Mouse (Mus musculus) midbrain, postnatal 0 days (tissue): ENCODE measurements around the gene Ankrd1. TPM values are rescaled to one million over a fixed set of nuclear protein-coding genes. Genes with fewer than 3 reads are reported as not detected.

Source experiments
- ATAC-seq: fragments of 200-750 bp; cut with Nextera tagmentation; 2 replicates; pipeline ENCODE4 v1.8.0; 2017; ENCODE audit warnings: moderate number of reproducible peaks, mild to moderate bottlenecking, moderate TSS enrichment, moderate library complexity; ENCODE audit not compliant: low FRiP score
- DNase-seq: peaks from one replicate; pipeline ENCODE4 v3.0.0-alpha.2; 2015; ENCODE audit warnings: low spot score
- H3K27ac ChIP-seq: fragments of 300-500 bp; sonication (generic); 2 replicates; pipeline ENCODE4 v1.5.1; 2014; ENCODE audit warnings: low read depth, mild to moderate bottlenecking, low read length, mixed read lengths
- H3K27me3 ChIP-seq: fragments of 300-500 bp; sonication (generic); 2 replicates; pipeline ENCODE4 v1.6.1; 2014; ENCODE audit warnings: low read length, control low read depth, mixed read lengths; ENCODE audit not compliant: insufficient read depth
- H3K36me3 ChIP-seq: fragments of 300-500 bp; sonication (generic); 2 replicates; pipeline ENCODE4 v1.6.1; 2014; ENCODE audit warnings: low read length, control low read depth, mixed read lengths; ENCODE audit not compliant: insufficient read depth
- H3K4me1 ChIP-seq: fragments of 300-500 bp; sonication (generic); 2 replicates; pipeline ENCODE4 v1.6.1; 2014; ENCODE audit warnings: mild to moderate bottlenecking, control low read depth, antibody characterized with exemption, low read length, mixed read lengths; ENCODE audit not compliant: insufficient read depth
- H3K4me2 ChIP-seq: fragments of 300-500 bp; sonication (generic); 2 replicates; pipeline ENCODE4 v1.6.1; 2014; ENCODE audit warnings: low read depth, mild to moderate bottlenecking, low read length, mixed read lengths; ENCODE audit not compliant: poor library complexity, severe bottlenecking
- H3K4me3 ChIP-seq: fragments of 300-500 bp; sonication (generic); 2 replicates; pipeline ENCODE4 v1.5.1; 2014; ENCODE audit warnings: low read depth, mild to moderate bottlenecking, low read length, moderate library complexity
- H3K9ac ChIP-seq: fragments of 300-500 bp; sonication (generic); replicated peaks from 2 replicates; pipeline ENCODE4 v1.6.1; 2014; ENCODE audit warnings: mild to moderate bottlenecking, low read length, moderate library complexity, mixed read lengths; ENCODE audit not compliant: poor library complexity, severe bottlenecking
- H3K9me3 ChIP-seq: fragments of 300-500 bp; sonication (generic); 2 replicates; pipeline ENCODE4 v1.6.1; 2016; ENCODE audit warnings: low read length, control low read depth
- CTCF ChIP-seq: IDR thresholded peaks from 2 replicates; pipeline ENCODE4 v1.5.1; 2016; ENCODE audit warnings: antibody characterized with exemption, mild to moderate bottlenecking
- WGBS: fragments of 180-500 bp; shearing (Covaris S2); extraction: QIAGEN DNeasy Blood & Tissue Kit; methylation state at CpG from one replicate; pipeline ENCODE4 v1.1.7; 2014; 5-methylcytosine and 5-hydroxymethylcytosine counted together
- polyA plus RNA-seq: library from polyadenylated mRNA; unstranded; fragments of >200 nt; fragmentation: Nextera tagmentation; extraction: Ambion mirVana; gene quantifications from 2 replicates; pipeline ENCODE4 v1.2.1, GENCODE M21; 2015
- total RNA-seq: library from RNA; depleted of rRNA; stranded (reverse); fragments of >200 nt; gene quantifications from 2 replicates; pipeline ENCODE4 v1.2.3, GENCODE M21; 2014

Ankrd1 gene
- total and polyA plus RNA-seq, 2 experiments from 2014 or later: 0.11 TPM; not detected in 1

DNA sequence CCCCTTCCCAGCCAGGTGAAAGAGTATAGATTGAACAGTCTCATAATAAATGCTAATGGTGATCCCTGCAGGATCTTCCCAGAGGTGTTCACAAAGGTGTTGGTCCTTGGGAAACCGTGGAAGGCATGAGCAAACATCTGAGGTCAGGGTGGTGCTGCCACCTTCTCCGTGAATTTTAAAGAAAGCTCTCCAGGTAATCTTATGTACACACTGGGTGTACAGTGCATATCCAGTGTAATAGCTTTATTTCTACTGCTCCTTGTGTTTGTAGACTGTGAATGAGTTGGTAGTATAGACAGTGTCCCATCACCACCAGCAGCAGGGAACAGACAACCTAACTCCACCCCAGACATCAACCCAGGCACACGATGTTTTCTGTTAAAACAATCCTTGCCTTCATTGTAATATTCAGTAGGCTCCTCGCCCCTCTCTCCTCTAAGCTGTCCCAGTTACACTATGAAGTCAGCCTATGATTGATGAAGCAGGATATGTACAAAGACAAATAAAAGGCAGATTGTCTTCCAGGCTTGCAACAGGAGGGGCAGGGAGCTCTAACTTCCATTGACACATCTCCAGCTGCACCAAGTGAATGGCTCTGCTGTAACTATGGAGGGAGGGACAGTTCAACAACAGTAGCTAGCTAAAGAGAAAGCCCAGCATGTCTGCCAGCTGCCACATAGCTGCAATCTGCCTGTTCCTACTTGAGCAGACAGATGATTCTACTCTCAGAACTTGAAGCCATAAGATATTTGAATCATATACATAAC, 30.5 kb upstream of the Ankrd1 start:
- H3K9me3 ChIP-seq: no peaks in the 10 kb centered on the region
- 58% methylated on average over 4 of the region's 4 CpGs for WGBS
- no peaks in the 10 kb centered on the region for H3K27me3 ChIP-seq
- TF ChIP-seq CTCF: no peak
- H3K27ac ChIP-seq: no peak overlapping the region
- no peaks in the 10 kb centered on the region for H3K36me3 ChIP-seq
- no peak overlapping the region for H3K9ac ChIP-seq
- no peak overlapping the region for H3K4me3 ChIP-seq
- H3K4me1 ChIP-seq: no peaks in the 10 kb centered on the region
- H3K4me2 ChIP-seq: no peak overlapping the region
- ATAC-seq (no peak), DNase-seq (peak; percentile 44)

DNA sequence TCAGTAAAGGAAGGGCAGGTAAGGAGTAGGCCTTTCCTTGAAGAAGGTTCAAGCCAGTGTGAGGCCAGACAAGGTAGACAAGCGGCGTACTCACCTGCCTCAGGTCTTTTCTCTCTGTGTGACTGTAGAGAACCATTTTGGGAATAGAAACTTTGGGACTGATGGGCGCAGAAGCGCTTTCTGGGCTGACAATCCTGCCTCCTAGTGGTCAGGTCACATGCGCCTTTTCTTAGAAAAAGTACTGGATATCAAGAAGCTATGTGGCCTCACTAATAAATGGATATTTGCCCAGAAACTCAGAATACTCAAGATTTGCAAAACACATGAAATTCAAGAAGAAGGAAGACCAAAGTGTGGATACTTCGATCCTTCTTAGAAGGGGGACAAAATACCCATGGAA, 28.7 kb upstream of the Ankrd1 start:
- no peak for TF ChIP-seq CTCF
- Histone ChIP-seq H3K36me3 (no peaks in the 10 kb centered on the region), H3K27ac (no peak overlapping the region), H3K4me3 (no peak overlapping the region), H3K4me2 (no peak overlapping the region), H3K4me1 (no peaks in the 10 kb centered on the region), H3K9me3 (peaks cover 5% of the 10 kb centered on the region; the same call in 1 of the 2 replicates), H3K27me3 (no peaks in the 10 kb centered on the region), H3K9ac (no peak overlapping the region)
- no peak for ATAC-seq
- no peak for DNase-seq
- 83% methylated on average over 6 of the region's 6 CpGs for WGBS

DNA sequence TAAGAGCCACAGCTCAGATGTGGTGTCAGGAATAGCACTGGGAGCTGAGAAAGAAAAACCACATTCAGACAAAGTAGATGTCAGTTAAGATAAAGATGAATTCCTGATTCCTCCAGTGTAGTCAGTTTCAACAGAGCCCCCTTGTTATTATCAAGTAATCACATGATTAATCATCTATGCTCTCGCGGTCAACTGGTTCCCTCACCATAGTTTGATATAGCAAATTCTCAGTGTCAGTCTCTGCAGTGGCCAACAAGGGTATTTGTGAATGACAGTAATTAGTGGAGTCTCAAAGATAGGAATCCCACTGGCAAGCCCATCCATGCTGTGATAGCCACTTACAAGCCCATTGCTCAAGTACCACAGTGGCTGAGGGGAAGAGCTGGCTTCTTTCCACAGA, 23.7 kb upstream of the Ankrd1 start:
- ATAC-seq (no peak), DNase-seq (no peak)
- H3K4me2 ChIP-seq: no peak overlapping the region
- H3K27me3 ChIP-seq: no peaks in the 10 kb centered on the region
- no peak overlapping the region for H3K4me3 ChIP-seq
- no peak for TF ChIP-seq CTCF
- H3K4me1 ChIP-seq: no peaks in the 10 kb centered on the region
- no peak overlapping the region for H3K9ac ChIP-seq
- H3K9me3 ChIP-seq: peaks cover 5% of the 10 kb centered on the region; the same call in 1 of the 2 replicates
- 97% methylated on average over 2 of the region's 2 CpGs for WGBS
- H3K36me3 ChIP-seq: no peaks in the 10 kb centered on the region
- H3K27ac ChIP-seq: no peak overlapping the region

DNA sequence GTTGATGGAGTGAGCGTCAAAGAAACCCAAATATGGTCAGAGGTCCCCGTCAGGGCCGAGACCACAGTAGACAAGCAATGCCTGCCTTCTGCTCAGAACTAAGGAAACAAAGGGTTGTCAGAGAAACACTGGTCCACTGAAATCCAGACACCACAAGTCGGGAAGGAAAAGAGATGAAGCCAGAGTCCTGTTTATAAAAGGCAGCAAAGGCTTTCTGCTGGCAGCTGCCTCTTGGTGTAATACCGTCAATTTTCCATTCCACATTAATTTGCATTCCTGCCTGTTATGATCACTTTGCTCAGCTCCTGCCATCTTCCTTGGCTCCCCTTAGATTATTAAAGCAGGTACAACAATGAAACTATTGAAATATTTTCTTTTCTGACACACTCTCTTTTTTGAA, 13.8 kb upstream of the Ankrd1 start:
- no peaks in the 10 kb centered on the region for H3K9me3 ChIP-seq
- H3K4me3 ChIP-seq: no peak overlapping the region
- H3K9ac ChIP-seq: no peak overlapping the region
- no peak overlapping the region for H3K27ac ChIP-seq
- DNase-seq (no peak), ATAC-seq (no peak)
- H3K36me3 ChIP-seq: no peaks in the 10 kb centered on the region
- no peak for TF ChIP-seq CTCF
- H3K4me1 ChIP-seq: no peaks in the 10 kb centered on the region
- no peak overlapping the region for H3K4me2 ChIP-seq
- H3K27me3 ChIP-seq: no peaks in the 10 kb centered on the region
- WGBS: 54% methylated on average over 5 of the region's 5 CpGs

DNA sequence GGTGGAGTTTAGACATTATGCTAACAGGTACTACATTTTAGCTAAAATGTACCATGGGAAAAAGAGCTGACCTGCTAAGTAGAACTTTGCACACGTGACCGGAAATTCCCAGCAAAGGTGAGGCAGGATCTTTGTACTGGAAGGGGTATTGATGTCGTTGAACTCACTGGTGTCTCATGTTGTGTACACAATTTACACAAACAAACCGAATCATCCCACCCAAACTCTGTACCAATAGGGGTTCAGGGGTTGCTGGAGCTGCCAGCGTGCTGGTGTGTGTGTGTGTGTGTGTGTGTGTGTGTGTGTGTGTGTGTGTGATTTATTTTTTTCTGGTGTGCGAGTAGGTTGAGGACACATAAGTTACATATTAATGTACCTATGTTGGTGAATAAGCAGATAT, 13.2 kb upstream of the Ankrd1 start:
- Histone ChIP-seq H3K9ac (no peak overlapping the region), H3K4me1 (no peaks in the 10 kb centered on the region), H3K27ac (no peak overlapping the region), H3K4me2 (no peak overlapping the region), H3K4me3 (no peak overlapping the region), H3K27me3 (no peaks in the 10 kb centered on the region), H3K9me3 (no peaks in the 10 kb centered on the region), H3K36me3 (no peaks in the 10 kb centered on the region)
- 89% methylated on average over 6 of the region's 6 CpGs for WGBS
- ATAC-seq: no peak
- DNase-seq: no peak
- no peak for TF ChIP-seq CTCF

DNA sequence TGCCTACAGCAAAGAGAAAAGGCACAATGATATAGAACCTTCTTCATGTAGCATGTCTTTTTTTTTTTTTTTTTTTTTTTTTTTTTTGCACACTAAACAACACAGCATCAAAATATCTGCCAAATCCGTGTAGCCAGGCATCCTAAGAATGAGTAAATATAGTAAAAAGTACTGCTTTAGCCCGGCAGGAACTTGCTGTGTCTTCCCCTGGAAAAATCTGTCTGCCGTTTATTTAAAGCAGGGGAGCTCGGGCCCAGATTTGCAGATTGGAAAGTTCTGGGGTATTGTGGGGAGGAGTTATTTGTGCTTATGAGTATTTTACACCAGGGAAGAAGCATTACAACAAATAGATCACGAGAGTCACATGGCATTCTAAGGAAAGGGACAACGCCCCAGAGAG, 12.1 kb upstream of the Ankrd1 start:
- no peaks in the 10 kb centered on the region for H3K36me3 ChIP-seq
- no peak for DNase-seq
- H3K27me3 ChIP-seq: no peaks in the 10 kb centered on the region
- no peak overlapping the region for H3K27ac ChIP-seq
- no peaks in the 10 kb centered on the region for H3K4me1 ChIP-seq
- no peak for TF ChIP-seq CTCF
- H3K4me2 ChIP-seq: no peak overlapping the region
- H3K9ac ChIP-seq: no peak overlapping the region
- no peaks in the 10 kb centered on the region for H3K9me3 ChIP-seq
- no peak overlapping the region for H3K4me3 ChIP-seq
- 77% methylated on average over 6 of the region's 6 CpGs for WGBS
- ATAC-seq: no peak
